Mouse (Mus musculus) kidney, embryonic 16.5 days (tissue): ENCODE results near the gene Dnajb4. TPM values are rescaled to one million over a fixed set of nuclear protein-coding genes. Genes with fewer than 3 reads are reported as not detected.

Source experiments
- ATAC-seq: fragments of 200-750 bp; cut with Nextera tagmentation; 2 replicates; pipeline ENCODE4 v1.8.0; 2017; ENCODE audit warnings: moderate TSS enrichment; ENCODE audit not compliant: low FRiP score, low TSS enrichment
- H3K27ac ChIP-seq: fragments of 300-500 bp; sonication (generic); 2 replicates; pipeline ENCODE4 v1.5.1; 2014; ENCODE audit warnings: low read length
- H3K27me3 ChIP-seq: fragments of 300-500 bp; sonication (generic); 2 replicates; pipeline ENCODE4 v1.6.1; 2014; ENCODE audit warnings: low read length, control low read depth, mixed read lengths; ENCODE audit not compliant: insufficient read depth
- H3K36me3 ChIP-seq: fragments of 300-500 bp; sonication (generic); 2 replicates; pipeline ENCODE4 v1.6.1; 2014; ENCODE audit warnings: low read length, control low read depth, mixed read lengths; ENCODE audit not compliant: insufficient read depth
- H3K4me1 ChIP-seq: fragments of 300-500 bp; sonication (generic); 2 replicates; pipeline ENCODE4 v1.6.1; 2014; ENCODE audit warnings: low read length, control low read depth, mixed read lengths; ENCODE audit not compliant: insufficient read depth
- H3K4me2 ChIP-seq: fragments of 300-500 bp; sonication (generic); replicated peaks from 2 replicates; pipeline ENCODE4 v1.6.1; 2014; ENCODE audit warnings: low read depth, low read length
- H3K4me3 ChIP-seq: fragments of 300-500 bp; sonication (generic); 2 replicates; pipeline ENCODE4 v1.5.1; 2014; ENCODE audit warnings: mild to moderate bottlenecking, low read length
- H3K9ac ChIP-seq: fragments of 300-500 bp; sonication (generic); replicated peaks from 2 replicates; pipeline ENCODE4 v1.6.1; 2014; ENCODE audit warnings: low read length
- H3K9me3 ChIP-seq: fragments of 300-500 bp; sonication (generic); 2 replicates; pipeline ENCODE4 v1.6.1; 2016; ENCODE audit warnings: low read length, control low read depth
- WGBS: fragments of 180-500 bp; shearing (Covaris S2); extraction: QIAGEN DNeasy Blood & Tissue Kit; methylation state at CpG from one replicate; pipeline ENCODE4 v1.1.7; 2014; 5-methylcytosine and 5-hydroxymethylcytosine counted together
- polyA plus RNA-seq: library from polyadenylated mRNA; unstranded; fragments of >200 nt; fragmentation: Nextera tagmentation; extraction: Ambion mirVana; gene quantifications from 2 replicates; pipeline ENCODE4 v1.2.1, GENCODE M21; 2015

The Dnajb4 gene
- polyA plus RNA-seq, 1 experiment from 2014 or later: 34.1 TPM

DNA sequence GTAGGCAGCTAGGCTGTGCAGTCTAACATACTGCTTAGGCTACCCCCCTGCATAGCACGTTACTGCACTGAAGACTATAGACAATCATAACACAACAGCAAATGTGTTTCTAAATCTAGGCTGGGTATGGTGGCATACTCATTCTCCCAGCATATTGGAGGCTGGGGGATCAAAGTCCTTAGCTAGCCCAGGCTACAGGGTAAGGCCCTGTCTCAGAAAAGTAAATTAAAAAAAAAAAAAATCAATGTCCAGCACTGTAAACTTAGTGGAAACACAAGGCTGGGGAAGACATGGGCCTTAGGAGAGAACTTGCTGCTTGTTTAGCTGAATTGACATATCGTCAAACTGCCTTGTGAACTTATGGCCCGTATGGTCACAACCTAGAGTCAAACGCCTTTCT, 29.5 kb downstream of the Dnajb4 start:
- 82% methylated on average over 4 of the region's 4 CpGs for WGBS
- no peak for ATAC-seq

DNA sequence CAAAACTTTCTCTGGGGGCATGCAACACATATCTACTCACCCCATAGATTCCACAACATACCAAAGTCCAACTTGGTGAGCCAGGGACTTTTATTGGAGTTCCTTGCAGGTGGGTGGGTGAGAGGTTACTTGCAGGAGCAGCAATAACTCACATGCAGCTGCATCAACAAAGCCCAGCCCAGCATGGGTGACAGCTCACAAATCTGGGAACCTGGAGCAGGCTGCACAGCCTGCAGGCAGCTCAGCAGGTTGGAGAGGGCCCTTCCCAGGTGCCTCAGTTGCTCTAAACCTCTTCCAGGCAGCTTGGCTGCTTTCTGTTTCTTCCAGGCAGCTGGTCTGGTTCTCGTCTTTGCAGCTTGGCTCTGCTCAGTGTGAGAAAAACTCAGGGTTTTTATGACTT, 30.8 kb downstream of the Dnajb4 start:
- ATAC-seq: peak; percentile 50; the same call in 1 of the 2 replicates
- Histone ChIP-seq H3K27me3 (no peaks in the 10 kb centered on the region), H3K9me3 (no peaks in the 10 kb centered on the region), H3K9ac (no peak overlapping the region), H3K4me2 (no peak overlapping the region), H3K4me3 (no peak overlapping the region), H3K4me1 (peaks cover 4% of the 10 kb centered on the region; the same call in 1 of the 2 replicates), H3K36me3 (peaks cover 7% of the 10 kb centered on the region; the same call in 1 of the 2 replicates), H3K27ac (no peak overlapping the region)
- WGBS: 17% methylated on average over 1 of the region's 1 CpGs

More for the DNA sequence above, 29.5 kb downstream of the Dnajb4 start:
- H3K4me3 ChIP-seq: no peak overlapping the region
- no peak overlapping the region for H3K4me2 ChIP-seq
- peaks cover 13% of the 10 kb centered on the region for H3K36me3 ChIP-seq
- H3K9me3 ChIP-seq: no peaks in the 10 kb centered on the region
- H3K27me3 ChIP-seq: no peaks in the 10 kb centered on the region
- H3K4me1 ChIP-seq: peaks cover 4% of the 10 kb centered on the region; the same call in 1 of the 2 replicates
- no peak overlapping the region for H3K27ac ChIP-seq
- H3K9ac ChIP-seq: no peak overlapping the region

DNA sequence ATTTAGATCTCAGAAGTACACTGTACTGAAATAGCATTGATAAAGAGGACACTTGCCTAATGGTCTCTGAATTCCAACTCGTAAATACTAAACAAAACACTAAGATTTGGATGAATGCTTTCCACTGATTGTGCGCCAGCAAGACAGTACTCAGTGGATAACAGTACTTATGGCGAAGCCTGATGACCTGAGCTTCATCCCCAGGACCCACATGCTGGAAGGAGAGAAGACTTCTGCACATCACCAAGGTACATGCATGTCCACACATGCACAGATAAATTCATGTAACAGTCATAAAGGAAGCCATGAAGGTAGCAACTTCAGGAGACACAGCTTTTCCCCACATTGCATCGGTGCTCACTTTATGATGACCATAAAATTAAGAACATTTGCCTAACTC, 31.3 kb downstream of the Dnajb4 start:
- H3K27me3 ChIP-seq: no peaks in the 10 kb centered on the region
- H3K36me3 ChIP-seq: peaks cover 7% of the 10 kb centered on the region; the same call in 1 of the 2 replicates
- H3K27ac ChIP-seq: no peak overlapping the region
- H3K4me2 ChIP-seq: no peak overlapping the region
- no peak overlapping the region for H3K9ac ChIP-seq
- H3K4me3 ChIP-seq: no peak overlapping the region
- peaks cover 4% of the 10 kb centered on the region; the same call in 1 of the 2 replicates for H3K4me1 ChIP-seq
- no peaks in the 10 kb centered on the region for H3K9me3 ChIP-seq
- no peak for ATAC-seq
- 64% methylated on average over 4 of the region's 4 CpGs for whole genome bisulfite sequencing

DNA sequence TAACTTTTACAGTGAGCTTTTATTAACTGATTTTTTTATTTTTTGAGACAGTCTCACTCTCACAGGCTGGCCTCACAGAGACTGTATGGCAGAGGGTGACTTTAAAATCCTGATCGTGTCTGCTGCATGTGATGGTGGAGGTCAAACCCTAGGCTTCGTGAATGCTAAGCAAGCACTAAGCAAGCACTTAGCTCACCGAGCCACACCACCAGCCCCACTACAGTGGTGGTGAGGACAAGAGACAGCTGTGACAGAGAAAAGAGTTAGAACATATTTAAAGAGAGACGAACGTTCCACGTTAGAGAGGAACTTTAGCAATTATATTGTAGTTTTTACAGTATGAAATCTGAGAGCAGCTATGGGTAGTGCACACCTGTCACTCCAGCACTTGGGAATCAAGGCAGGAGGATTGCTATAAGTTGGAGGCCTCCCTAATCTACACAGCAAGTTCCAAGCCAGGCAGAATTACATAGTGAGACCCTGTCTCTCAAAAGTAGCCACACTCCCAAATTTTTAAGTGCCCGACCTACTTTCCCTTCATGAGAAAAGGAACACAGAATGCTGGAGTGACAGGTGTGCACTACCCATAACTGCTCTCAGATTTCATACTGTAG, 37.7 kb downstream of the Dnajb4 start:
- no peak for ATAC-seq
- WGBS: 55% methylated on average over 7 of the region's 7 CpGs
- Histone ChIP-seq H3K27ac (no peak overlapping the region), H3K4me3 (no peak overlapping the region), H3K9ac (no peak overlapping the region), H3K36me3 (no peaks in the 10 kb centered on the region), H3K27me3 (no peaks in the 10 kb centered on the region), H3K4me2 (no peak overlapping the region), H3K9me3 (0 out of 2 replicates have a peak, but pooled peaks cover 8% of the 10 kb centered on the region), H3K4me1 (no peaks in the 10 kb centered on the region)

DNA sequence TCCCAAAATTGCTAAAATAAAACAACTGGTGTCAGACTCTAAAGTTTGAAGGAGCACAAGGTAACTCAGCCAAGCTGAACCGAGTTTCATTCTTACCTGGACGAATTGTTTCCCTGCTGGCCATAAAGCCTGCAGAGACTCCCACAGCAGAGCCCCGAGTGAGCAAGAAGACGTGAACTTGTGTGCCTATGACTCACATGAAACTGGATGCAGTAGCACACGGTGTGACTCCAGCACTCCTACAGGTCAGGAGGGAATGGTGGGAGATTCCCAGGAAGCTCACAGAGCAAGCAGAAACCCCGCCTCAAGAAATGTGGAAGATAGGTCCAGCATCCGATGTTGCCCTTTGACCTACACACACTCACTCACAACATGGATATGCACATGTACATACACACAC, 38.2 kb downstream of the Dnajb4 start:
- Histone ChIP-seq H3K4me3 (no peak overlapping the region), H3K4me2 (no peak overlapping the region), H3K9me3 (0 out of 2 replicates have a peak, but pooled peaks cover 8% of the 10 kb centered on the region), H3K36me3 (no peaks in the 10 kb centered on the region), H3K27ac (no peak overlapping the region), H3K9ac (no peak overlapping the region), H3K4me1 (peaks cover 4% of the 10 kb centered on the region; the same call in 1 of the 2 replicates), H3K27me3 (no peaks in the 10 kb centered on the region)
- no peak for ATAC-seq
- WGBS: 45% methylated on average over 7 of the region's 7 CpGs

DNA sequence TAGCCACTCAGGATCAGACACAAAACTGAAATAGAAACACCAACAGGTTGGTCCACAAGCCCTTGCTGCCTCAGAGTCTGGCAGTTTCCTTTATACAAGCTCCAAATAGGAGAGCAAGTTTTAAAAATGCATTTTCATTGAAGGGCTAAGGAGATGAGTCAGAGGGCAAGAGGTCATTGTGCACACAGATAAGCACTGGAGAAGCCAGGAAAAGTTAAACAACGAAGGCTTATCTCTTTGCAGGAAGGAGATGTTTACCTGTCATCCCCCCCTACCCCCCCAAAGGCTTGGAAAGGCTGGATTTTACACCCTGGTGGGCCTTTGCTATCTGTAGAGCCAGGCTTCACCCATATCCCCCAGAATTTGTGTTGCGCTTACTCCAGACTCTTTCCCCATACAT, 38.9 kb downstream of the Dnajb4 start:
- Histone ChIP-seq H3K4me3 (no peak overlapping the region), H3K4me1 (peaks cover 10% of the 10 kb centered on the region), H3K27ac (no peak overlapping the region), H3K9me3 (0 out of 2 replicates have a peak, but pooled peaks cover 8% of the 10 kb centered on the region), H3K9ac (no peak overlapping the region), H3K36me3 (no peaks in the 10 kb centered on the region), H3K27me3 (no peaks in the 10 kb centered on the region), H3K4me2 (no peak overlapping the region)
- 65% methylated on average over 2 of the region's 2 CpGs for WGBS
- ATAC-seq: no peak

DNA sequence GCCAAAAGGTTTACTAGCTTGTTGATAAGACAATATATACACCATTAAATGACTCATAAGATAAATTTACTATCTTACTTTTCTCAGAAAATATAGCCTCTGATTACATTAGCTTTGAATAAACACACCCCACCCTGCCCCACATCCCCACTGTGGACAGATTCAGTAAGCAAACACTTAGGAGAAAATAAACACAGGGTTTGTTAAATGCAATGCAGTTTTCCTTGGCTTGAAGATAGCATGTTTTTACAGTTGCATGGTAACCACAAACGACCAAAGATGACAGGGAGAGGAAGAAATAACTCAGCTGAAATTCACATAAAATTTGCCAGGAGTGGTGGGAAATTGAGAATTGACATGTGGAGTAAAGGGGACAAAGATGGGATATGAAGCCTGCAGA, 39.7 kb downstream of the Dnajb4 start:
- Histone ChIP-seq H3K36me3 (no peaks in the 10 kb centered on the region), H3K27me3 (no peaks in the 10 kb centered on the region), H3K4me2 (no peak overlapping the region), H3K27ac (0 out of 2 replicates have a peak overlapping the region, but pooled peaks have one; percentile 34), H3K4me1 (peaks cover 18% of the 10 kb centered on the region), H3K9me3 (0 out of 2 replicates have a peak, but pooled peaks cover 8% of the 10 kb centered on the region), H3K4me3 (no peak overlapping the region), H3K9ac (no peak overlapping the region)
- no peak; the same call in 1 of the 2 replicates for ATAC-seq
- WGBS: 30% methylated on average over 1 of the region's 1 CpGs

DNA sequence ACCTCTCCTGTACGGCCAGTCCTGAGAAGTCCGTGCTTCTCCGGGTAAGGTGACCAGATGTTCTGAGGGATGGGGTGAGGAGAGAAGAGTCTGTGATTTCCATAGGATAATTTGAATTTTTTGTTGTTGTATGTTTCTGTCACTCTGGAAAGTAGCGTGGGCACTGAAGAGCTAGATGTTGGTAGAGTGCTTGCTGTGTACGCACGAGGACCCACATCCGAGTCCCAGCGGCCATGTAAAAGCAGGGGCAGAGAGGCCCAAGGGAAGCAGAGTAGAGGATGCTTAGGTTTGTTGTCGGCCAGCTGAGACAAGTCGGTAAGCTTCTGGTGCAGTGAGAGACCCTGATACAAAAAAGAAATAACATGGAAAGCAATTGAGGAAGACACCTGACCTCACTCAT, 42.1 kb downstream of the Dnajb4 start:
- 0 out of 2 replicates have a peak, but pooled peaks cover 3% of the 10 kb centered on the region for H3K27me3 ChIP-seq
- 93% methylated on average over 10 of the region's 10 CpGs for WGBS
- no peaks in the 10 kb centered on the region for H3K36me3 ChIP-seq
- ATAC-seq: no peak
- H3K4me3 ChIP-seq: no peak overlapping the region
- 0 out of 2 replicates have a peak, but pooled peaks cover 8% of the 10 kb centered on the region for H3K9me3 ChIP-seq
- no peak overlapping the region for H3K4me2 ChIP-seq
- H3K4me1 ChIP-seq: peaks cover 18% of the 10 kb centered on the region
- no peak overlapping the region for H3K27ac ChIP-seq
- H3K9ac ChIP-seq: no peak overlapping the region

DNA sequence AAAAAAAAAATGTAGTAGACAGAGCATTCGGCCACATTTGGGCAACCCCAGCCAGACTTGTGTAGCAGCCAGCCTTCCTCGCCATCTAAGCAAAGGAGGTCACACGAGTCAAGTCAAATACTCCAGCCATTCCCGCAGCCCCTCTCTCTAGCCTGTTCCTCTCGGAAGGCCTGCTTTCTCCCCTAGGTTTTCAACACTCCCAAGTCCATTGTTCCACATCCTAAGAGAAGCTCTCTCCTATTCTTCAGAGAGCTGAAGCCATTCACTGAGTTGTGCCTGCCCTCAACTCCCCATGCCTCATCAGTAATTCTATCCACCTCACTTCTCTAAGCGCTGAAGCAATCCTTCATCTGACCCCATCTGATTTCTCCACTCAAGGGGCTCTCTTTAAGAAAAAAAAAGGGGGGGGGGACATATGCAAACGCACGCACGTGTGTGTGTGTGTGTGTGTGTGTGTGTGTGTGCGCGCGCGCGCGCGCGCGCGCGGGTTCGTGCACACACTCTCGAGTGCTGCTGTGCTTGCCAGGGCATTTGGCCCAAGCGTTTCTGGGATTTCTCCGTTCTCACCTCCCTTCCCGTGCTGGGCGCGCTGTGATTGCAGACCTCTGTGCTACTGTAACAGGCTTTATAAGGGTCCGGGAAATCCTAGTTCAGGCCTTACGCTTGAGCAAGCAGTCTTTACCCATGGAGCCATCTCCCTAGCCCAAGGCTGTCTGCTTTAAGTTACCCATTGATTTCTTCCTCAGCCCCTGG, 43.2 kb downstream of the Dnajb4 start:
- 0 out of 2 replicates have a peak, but pooled peaks cover 3% of the 10 kb centered on the region for H3K27me3 ChIP-seq
- no peak for ATAC-seq
- H3K4me3 ChIP-seq: peak overlapping the region; percentile 34
- 0 out of 2 replicates have a peak, but pooled peaks cover 8% of the 10 kb centered on the region for H3K9me3 ChIP-seq
- WGBS: 17% methylated on average over 29 of the region's 29 CpGs
- H3K4me2 ChIP-seq: peak overlapping the region; percentile 98
- H3K27ac ChIP-seq: no peak overlapping the region
- peak overlapping the region; percentile 61 for H3K9ac ChIP-seq
- H3K4me1 ChIP-seq: peaks cover 18% of the 10 kb centered on the region
- no peaks in the 10 kb centered on the region for H3K36me3 ChIP-seq

DNA sequence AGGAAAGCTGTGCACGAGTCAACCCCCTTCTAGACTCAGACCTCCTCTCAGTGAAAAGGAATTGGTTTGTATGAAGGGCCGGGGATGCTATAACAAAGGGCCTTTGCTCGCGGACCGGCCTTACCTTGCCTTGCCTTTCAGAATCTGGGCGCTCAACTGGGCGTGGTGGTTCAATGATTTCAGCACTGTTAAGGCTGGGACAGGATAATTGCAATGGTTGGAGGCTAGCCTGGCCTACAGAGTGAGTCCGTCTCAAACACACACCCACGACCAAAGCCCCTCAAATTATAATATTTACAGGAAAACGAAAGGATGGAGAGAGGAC, 44.0 kb downstream of the Dnajb4 start, which contains the start of gene Gipc2:
Gene Gipc2, minus strand, starts transcription at position 132 of the 325 bp plus-strand sequence.
- WGBS: 10% methylated on average over 10 of the region's 10 CpGs
- Histone ChIP-seq H3K27me3 (0 out of 2 replicates have a peak, but pooled peaks cover 3% of the 10 kb centered on the region), H3K27ac (peak within 1 kb of the TSS; percentile 34; the same call in 1 of the 2 replicates), H3K4me2 (peak within 1 kb of the TSS; percentile 98), H3K9ac (peak within 1 kb of the TSS; percentile 70), H3K4me1 (peaks cover 18% of the 10 kb centered on the region), H3K36me3 (no peaks in the 10 kb centered on the region), H3K4me3 (peak within 1 kb of the TSS; percentile 61), H3K9me3 (0 out of 2 replicates have a peak, but pooled peaks cover 8% of the 10 kb centered on the region)
- no peak for ATAC-seq
